Mouse (Mus musculus): ENCODE data around the gene Gm6482.
"Not testable (repeated sequence)": the region's sequence is repeated elsewhere in the genome, so short reads cannot be mapped to it uniquely, and the experiment has no call there.

Gm6482 gene

DNA sequence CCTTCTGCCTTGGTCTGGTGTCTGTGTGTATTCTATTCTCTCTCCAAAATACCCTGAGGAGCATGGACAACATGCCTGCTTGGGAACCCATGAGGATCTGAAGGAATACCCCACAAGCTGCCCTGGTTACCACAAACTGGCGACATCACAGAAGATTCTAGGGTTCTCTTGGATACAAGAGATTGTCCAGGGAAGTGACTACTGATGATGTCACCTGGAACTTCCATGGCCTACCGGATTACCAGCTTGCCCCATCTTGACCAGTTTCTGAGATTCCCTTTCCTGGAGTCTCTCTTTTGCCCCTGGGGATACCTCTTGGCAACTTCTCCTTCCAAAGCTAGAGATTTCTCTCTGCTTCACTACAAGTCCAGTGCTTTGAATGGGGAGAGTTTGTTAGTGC is at the start of gene Gm6482:
Gene Gm6482, minus strand, starts transcription at position 101 of the 400 bp plus-strand sequence.
- DNase-seq, result not testable (repeated sequence)

DNA sequence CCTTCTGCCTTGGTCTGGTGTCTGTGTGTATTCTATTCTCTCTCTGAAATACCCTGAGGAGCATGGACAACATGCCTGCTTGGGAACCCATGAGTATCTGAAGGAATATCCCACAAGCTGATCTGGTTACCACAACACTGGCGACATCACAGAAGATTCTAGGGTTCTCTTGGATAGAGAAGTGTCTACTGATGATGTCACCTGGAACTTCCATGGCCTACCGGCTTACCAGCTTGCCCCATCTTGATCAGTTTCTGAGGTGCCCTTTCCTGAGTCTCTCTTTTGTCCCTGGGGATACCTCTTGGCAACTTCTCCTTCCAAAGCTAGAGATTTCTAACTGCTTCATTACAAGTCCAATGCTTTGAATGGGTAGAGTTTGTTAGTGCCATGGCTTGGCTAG is 45.3 kb upstream of the Gm6482 start, which contains the start of gene Gm7954:
Gene Gm7954, minus strand, starts transcription at position 101 of the 400 bp plus-strand sequence.
- DNase-seq, result not testable (repeated sequence)

DNA sequence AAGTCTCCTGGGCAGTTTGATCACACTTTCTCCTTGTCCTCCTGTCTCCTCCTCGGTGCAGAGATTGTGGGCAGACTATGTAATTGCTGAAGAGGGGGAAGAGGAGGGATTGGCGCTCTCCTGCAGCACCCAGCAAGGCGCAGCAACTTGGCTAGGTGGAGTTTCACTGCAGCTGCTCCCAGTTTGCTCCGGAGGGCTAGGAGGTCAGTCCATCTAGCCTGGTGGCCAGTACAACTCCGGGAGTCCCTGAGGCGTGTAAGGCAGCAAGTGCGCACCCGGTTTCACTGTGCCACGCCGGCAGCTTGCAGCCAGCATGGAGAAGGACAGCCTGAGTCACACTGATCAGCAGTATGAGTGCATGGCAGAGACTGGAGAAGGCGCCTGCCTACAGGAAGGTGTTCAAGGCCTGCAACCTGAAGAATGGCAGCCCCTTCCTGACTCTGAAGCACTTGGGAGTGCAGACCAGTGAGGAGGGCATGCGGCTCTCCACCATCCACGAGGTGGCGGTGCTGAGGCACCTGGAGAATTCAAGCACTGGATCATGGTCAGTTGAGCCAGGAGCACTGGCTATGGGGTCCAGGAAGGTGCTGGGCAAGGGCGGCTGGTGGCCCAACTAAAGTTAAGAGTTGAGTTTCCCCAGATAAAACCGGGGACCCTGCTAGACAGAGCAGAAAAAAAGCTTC is 17.5 kb upstream of the Gm6482 start:
- not testable (repeated sequence) for DNase-seq

DNA sequence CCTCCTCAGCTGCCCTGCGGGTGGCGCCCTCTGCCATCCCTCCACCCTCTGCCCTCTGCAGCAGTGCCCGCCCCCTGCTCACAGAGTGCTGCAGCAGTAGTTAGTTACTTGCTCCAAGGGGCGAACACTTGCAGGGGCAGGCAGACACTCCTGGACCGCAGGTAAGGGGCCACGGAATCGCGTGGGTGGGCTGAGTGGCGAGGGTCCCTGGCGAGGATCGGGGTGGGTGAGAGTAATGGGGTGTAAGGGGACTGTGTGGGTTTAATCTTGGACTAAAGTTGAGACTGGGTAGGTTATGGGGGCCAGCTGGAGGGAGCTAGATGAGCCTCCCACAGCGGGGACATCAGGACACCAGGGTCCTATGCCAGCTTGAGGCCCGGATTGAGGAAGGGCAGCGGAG is 16.6 kb upstream of the Gm6482 start:
- DNase-seq, result not testable (repeated sequence)

DNA sequence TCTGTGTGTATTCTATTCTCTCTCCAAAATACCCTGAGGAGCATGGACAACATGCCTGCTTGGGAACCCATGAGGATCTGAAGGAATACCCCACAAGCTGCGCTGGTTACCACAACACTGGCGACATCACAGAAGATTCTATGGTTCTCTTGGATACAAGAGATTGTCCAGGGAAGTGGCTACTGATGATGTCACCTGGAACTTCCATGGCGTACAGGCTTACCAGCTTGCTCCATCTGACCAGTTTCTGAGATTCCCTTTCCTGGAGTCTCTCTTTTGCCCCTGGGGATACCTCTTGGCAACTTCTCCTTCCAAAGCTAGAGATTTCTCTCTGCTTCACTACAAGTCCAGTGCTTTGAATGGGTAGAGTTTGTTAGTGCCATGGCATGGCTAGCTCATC is 21.8 kb downstream of the Gm6482 start, which contains the start of gene Gm7945:
Gene Gm7945, minus strand, starts transcription at position 101 of the 400 bp plus-strand sequence.
- DNase-seq, result not testable (repeated sequence)
